Mouse (Mus musculus) induced T-regulatory cell, adult 2 months (primary cell): ENCODE data around the gene Kl.

Source experiments
- DNase-seq: peaks from one replicate; pipeline ENCODE4 v3.0.0-alpha.2; 2012; ENCODE audit warnings: low read depth

Kl gene

DNA sequence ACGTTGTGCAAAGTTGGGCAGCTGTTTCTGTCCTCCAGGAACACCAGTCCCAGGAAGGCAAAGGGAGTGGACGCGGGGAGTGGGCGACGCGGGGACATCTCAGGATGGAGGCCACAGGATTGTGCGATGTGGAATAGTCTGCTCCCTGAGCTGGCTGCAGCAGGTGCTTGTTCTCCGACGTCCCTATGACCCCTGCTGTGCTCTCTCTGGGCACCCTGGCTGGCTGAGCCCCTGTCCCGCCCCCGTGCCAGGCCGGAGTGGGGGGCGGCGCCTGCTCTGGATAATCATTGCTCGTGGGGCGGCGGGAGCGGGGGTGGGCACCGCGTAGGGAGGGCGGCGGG is at the start of gene Kl:
TSS of gene Kl (plus strand) at position 280 of the 341 bp plus-strand sequence.
- no peak for DNase-seq

DNA sequence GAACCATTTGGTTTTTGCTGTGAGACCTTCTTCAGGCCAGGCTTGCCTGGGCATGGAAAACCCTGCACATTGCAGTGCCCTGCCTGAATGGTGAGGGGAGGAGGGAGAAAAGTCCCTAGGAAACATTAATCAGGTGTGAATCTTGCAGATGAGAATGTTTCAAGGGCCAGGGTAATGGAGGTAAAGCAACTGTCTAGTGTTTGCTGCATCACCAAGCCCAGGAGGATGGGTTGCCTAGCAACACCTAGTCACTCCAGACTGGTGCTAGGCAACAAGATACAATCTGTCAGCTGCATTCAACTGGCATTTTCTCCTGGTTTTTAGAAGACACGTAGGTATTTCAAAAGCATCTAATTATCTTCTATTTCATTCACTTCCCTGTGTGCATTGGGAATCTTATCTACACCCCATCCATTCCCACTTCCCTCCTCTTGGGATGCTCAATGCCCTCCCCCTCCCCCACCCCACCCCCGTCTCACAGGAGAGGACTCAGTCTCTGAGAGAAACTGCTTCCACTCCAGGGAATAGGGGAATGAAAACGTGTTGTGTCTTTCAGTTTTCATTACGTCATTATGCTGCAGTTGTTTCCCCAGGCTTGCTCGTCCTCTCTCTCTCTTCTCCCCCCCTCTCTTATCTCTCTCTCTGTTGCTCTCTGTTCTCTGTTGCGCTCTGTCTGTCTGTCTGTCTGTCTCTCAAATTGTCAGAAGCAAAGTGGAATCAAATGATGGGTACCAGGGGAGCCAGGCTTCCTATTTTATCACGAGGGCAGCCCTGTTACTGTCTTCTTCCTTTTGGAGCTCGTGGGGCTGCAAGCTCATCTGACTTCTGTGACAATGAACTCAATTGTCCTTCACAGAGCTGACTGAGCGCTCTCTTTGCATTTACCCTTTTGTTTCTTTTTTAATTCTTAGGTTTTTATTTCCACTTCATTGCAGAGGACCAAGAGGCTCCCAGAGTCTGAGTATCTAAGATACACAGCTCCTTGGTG is 46.1 kb upstream of the Kl start:
- peak; percentile 5 for DNase-seq

DNA sequence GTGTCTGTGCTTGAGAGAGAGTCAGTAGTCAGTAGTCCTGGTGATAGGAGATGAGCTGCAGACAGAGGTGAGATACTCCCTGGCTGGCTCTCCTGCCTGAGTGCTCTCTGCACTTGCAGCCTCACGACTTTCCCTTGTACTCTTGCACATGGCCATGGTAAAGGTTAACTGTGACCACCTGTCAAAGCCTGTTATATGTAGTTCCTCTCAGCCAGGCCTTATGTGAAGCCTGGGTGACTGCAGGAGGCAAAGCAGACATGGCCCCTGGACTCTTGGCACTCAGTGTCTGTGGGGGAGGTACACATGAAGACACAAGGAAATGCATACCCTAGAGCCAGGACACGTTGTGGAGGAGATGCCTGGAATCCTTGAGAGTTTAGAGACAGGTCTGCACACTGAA is 40.3 kb upstream of the Kl start:
- DNase-seq: no peak

DNA sequence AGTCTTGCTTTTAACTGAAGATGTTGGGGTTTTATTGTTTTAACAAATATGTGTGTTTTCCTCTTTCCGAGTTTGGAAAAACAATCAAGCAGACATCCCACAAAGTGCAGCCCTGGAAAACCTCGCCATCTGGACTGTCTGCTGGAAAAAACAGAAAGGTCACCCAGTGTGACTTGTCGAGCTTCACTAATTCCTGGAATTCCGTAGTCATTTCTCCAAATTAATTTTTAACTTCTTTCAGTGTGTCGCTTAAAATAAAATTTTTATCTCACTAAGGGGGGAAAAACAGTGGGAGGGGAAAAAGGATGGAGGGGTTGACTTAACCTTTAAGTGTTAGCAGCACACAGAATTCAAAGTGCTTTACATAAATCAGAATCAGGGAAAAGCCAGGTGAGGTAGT is 39.8 kb upstream of the Kl start:
- no peak for DNase-seq

DNA sequence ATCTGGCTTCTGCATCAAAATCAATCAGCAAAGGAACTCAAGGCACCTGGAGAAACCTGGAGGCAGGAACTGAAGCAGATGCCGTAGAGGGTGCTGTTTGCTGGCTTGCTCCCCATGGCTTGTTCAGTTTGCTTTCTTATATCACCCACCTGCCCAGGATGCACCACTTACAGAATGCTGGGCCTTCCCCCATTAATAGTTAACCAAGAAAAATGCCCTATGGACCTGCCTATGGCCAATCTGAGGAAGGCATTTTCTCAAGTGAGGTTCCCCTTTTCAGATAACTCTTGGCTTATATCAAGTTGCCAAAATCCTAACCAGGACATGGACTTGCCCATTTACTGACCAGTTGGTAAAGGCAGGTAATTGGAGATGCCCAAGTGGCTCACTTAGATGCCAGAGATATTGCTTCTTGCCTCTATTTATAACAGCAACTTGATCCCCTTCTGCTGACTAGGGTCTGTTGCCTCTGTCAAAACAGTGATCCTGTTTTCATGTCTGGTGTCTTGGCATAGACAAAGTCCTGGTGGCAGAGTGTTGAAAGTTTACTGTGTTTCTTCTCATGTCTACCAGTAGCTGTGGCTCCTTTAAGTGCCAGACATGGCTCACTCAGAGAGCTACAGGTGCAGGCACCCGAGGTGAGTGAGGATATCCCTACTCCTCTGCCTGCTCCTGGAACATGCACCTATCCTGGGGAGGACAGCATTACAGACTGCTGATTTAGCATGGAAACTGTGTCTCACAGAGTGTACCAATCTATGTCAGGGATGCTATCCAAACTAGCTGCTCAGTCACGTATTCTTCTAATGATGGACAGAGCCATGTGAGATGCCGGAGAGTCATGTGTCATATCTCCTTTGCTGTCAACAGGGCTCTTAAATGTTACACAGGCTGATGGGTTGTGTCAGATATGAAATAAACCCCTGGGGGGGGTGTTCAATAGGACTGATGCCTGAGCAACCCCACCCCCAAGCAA is 37.0 kb upstream of the Kl start:
- DNase-seq: no peak

DNA sequence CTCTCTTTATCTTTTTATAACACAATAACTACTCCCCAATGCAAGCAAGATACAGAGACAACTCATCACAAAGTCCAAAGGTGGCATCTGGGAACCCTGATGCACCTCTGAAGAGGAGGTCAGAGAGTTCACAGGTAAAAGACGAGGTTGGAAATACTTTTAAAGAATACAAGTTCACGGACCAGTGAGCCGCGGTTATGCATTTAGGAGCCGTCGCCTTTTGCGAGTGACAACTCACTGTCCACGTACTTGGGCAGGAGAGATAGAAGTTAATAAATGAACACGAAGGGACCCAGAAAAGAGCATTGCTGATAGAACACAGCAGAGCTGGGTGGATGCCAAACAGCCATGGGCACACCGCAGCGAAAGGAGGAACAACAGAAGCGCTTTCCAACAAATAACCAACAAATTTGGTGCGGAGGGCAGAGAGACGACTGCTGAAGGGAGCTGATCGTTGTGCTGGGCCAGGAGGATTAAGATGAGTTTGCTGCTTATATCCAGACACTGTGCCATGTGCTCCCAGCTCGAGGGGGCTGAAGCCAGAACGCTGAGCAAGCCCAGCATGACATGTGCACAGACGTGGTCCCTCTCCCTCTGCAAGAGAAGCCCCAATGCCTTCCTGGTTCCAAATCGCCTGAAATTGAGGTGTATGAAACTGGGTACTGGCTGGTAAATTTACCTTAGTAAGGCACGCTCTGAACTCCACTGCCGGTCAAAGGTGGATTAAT is 35.1 kb upstream of the Kl start:
- no peak for DNase-seq

DNA sequence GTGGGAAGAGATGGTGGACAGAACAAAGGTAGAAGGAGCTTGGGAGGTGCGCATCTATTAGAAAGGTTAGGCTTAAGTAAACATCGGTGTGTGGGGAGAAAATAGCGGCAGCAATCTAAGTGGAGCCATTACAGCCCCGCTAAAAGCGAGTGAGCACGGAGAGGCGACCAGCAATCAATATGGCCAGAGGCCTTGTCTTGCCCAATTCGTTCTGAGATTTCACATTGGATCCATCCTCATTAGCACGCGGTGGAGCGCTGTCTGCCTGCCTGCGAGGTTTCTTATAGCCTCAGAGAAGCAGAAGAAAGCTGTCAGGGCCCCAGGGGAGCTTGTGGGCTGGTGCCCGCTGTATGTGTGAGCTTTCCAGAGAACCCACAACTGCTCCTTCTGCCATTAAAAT is 33.8 kb upstream of the Kl start:
- no peak for DNase-seq

DNA sequence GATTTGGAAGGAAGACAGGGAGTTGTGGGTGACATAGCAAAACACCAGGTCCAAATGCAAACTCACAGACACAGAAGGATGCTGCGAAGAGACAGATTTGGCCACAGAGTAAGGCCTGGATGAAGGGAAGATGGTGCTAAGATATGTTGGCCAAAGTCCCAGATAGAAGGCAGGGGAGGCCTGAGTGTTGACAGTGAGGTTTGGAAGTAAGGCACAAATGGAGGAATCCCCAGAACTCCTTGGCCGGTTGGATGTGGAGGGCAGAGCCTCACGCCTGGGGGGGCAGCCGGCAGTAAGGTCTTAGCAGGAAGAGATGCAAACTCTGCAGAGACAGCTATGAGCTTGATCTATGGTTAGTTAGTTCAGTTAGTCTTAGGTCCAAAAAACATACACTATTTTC is 33.1 kb upstream of the Kl start:
- no peak for DNase-seq

DNA sequence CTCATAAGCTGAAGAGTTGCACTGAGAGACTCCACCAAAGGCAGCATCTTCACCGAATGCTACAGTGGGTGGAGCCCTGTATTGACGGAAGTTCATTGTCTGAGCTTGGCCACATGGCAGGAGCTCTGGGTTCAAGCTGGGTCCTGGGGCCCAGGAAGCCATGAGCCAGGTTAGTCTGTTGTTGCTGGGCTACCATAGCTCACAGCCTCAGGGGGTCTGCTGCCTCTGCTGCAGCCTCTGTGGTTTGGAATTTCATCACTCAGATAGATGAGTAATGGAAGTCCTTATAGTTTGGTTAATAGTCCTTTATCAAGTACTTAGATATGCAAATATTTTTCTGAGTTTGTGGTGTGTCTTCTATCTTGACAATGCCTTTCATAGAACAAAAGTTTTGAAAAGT is 32.4 kb upstream of the Kl start:
- DNase-seq: no peak

DNA sequence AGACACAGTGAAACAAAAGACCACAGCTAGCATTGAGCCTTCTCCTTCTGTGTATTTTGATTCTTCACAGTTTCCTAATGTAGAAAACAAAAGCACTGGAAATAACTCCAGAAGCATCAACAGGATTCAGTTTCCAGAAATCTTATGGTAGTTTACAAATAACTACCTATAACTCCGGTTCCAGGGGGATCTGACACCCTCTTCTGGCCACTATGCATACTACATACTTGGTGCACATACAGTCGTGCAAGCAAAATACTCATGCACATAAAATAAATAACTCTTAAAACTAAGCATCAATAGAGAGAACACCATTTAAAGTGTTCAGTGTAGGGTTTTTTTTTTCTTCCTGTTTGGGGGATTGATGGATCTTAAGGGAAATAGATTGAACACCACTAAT is 23.0 kb upstream of the Kl start:
- no peak for DNase-seq

DNA sequence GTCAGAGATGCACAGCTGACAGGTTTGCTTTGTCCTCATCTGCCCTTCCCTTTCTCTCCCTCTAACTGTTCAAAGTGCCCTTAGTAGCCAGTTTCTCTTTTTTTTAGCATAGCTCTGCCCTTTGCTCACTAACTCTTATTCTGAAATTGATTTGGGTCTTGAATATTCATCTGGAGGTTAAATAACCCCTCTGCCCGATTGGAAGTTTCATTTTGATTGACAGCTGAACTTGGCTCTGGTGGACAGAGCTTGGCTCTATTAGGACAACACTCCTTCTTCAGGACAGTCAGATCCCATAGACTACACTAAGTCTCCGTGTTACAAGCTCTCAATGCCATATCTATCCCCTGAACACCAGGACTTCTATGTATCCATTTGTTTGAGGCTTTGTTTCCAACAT is 19.8 kb upstream of the Kl start:
- DNase-seq: no peak

DNA sequence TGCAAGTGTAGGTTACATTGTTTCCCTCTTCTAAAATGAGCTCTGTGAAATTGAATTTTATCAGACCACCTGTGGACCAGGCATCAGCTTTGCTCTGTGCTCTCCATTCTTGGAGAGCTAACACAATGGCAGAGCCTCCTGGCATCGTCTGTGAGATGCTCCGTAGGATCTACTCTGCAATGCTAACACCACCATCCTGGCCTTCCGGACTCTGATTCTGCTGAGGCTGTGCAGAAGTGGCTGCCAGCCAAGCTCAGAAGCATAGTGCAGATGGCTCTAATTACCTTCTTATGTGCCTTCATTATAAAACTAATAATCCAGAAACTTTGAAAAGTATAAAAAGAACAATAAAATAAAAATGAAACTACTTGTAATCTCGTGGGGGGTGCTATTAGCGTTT is 16.2 kb upstream of the Kl start:
- DNase-seq: no peak

DNA sequence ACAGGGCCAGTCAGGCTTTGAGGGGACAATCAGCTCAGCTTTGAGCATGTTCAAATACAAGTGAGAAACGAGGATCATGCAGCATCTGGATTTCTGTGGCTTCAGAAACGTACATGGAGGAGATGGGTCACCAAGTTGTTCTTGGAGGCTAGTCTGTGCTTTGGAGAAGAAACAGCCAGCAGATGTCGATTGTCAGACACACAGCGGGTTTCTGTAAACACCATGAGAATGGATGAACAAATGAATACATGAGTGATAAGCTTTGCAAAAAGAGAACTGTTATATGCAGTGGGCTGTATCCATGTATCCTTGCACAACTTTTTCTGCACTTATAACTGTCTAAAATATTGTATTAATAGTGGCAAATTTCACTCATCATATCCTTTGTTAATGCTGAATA is 15.6 kb upstream of the Kl start:
- DNase-seq: no peak

DNA sequence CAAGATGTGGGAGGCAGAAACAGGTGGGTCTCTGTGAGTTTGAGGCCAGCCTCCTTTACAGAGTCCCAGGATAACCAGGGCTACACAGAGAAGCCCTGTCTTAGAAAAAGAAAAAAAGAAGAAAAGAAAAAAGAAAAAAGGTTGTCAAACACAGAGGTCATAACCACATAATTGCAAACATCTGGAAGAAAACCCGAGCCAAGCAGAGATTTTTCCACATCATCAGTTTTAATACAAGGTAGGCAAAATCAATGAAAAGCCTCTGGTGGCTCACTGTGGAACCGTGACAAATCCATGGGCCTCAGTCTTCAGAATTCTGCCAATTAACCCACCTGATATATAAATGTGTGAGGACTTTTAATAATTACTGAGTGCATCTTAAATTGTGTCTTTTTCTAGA is 14.9 kb upstream of the Kl start:
- DNase-seq: no peak

DNA sequence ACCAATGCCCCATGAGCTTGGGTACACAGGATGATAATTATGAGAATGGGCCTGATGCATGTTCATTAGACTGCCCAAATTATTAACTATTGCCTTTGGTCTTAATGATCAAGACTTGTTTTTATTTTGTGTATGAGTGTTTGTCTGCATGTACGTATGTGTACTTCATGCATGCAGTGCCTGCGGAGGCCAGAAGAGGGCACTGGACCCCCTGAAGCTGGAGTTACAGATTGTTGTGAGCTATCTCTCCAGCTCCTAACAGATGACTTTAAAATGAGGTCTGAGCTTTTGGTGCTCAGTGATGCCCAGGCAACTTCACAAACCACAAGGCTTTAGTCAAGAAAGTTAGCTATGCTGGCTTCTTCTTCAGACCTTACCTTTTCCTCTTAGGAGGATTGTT is 6.8 kb upstream of the Kl start:
- DNase-seq: no peak

DNA sequence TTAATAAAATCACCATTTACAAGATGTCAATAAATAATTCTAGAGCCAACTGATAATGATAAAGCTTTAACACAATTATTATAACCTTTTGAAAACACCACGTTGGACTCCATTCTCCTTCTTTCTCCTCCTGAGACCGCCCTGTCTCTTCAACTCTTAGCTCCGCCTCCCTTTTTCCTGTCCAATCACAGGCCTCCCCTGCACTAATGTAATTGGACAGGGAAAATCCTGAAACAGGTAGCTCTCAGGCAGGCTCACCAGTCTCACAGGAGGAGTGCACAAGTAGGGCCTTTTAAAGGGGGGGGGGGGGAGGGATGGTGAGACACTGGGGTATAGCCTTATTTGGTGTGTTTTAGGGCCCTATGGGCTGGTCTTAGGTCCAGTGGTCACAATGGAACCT is 3.3 kb upstream of the Kl start:
- DNase-seq: no peak

DNA sequence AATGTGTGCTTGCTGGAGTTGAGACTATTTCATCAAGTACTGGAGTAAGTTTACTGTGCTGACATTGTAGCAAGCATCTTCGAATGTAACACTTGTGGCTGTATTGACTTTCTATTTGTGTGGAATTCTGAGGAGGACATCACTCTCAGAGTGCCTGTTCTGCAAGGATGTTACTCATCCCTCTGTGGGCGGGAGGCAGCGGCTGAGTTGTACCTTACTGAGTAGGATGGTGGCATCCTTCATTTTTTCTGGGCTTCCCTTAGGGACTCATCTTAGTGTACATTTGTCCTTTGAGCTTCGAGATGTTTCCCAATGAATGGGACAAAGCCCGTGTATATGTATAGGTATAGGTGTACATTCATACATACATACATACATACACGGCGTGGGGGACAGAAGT is 1.1 kb upstream of the Kl start:
- no peak for DNase-seq

DNA sequence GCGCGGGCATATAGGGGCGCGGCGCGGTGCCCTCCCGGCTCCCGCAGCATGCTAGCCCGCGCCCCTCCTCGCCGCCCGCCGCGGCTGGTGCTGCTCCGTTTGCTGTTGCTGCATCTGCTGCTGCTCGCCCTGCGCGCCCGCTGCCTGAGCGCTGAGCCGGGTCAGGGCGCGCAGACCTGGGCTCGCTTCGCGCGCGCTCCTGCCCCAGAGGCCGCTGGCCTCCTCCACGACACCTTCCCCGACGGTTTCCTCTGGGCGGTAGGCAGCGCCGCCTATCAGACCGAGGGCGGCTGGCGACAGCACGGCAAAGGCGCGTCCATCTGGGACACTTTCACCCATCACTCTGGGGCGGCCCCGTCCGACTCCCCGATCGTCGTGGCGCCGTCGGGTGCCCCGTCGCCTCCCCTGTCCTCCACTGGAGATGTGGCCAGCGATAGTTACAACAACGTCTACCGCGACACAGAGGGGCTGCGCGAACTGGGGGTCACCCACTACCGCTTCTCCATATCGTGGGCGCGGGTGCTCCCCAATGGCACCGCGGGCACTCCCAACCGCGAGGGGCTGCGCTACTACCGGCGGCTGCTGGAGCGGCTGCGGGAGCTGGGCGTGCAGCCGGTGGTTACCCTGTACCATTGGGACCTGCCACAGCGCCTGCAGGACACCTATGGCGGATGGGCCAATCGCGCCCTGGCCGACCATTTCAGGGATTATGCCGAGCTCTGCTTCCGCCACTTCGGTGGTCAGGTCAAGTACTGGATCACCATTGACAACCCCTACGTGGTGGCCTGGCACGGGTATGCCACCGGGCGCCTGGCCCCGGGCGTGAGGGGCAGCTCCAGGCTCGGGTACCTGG is 488 bp downstream of the Kl start:
- DNase-seq: no peak

DNA sequence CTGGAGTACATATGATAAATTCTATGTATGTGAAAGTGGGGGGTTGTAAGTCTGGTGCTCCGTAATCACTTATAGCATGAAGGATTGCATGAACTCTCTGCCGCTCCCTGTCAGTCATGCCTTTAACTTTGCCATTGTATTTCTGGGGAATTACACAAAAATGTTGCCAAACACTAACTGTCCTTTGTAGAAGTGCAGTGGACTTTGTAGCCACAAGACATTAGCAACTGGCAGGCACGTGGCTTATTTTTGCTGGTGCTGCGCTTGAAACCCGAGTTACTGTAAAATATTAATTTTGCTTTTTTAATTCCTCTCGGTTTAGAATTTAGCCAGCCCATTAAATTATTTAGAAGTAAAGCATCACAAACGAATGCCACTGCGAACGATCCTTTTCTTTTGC is 2.4 kb downstream of the Kl start:
- DNase-seq: no peak

DNA sequence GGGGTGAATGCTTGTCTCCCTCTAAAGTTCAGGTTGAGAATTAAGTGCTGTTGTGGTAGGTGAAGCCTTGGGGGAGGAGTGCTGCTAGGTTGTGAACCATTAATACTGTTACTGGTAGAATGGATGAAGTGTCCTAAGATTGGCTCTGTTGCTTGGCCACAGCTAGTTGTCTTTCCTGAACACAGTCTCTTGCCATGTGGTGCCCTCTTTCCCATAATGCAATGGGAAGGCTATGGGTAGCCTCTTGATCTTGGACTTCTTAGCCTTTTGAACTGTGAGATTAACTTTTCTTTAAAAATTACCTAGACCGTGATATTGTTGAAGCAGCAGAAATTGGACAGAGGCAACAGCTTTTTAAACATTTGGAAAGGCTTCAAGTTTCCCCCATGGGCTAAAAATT is 7.5 kb downstream of the Kl start:
- DNase-seq: no peak

DNA sequence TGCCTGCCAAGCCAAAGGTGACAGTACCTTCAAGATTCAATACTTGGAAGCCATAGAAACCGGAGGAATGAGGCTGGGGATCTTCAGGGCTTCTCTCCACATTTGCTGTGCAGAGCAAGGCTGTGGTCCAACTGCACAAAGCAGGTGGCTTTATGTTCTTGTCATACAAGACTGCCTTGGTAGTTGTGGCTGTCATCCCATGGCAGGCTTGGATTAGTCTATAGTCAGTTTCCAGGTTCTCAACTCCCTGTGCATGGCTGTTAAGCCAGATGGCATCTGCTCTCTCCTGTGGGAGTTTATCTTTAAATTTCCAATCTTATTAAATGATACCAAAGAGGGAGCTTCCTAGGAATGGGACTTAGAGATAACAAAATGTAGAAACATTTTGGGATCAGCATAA is 9.2 kb downstream of the Kl start:
- DNase-seq: no peak

DNA sequence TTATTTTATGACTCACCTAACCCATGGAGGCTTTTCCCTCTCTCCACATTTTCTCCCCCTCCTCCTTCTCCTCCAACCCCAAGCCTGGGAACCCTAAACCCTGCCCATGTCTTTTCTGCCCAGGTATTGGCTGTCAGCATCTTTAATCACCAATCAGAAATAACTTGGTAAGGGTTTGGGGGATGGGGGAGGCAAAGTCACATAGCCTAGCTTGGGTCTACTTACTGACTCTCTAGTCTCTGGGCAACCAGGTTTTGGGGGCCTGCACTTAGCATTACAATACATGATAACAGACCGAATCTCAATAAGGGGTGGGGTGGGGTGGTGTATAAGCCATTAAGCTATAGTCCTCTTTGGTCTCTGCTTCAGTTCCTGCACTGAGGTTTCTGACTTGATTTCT is 10.3 kb downstream of the Kl start:
- DNase-seq: no peak
